Mouse (Mus musculus): ENCODE measurements around the gene Tspan31. TPM values are rescaled to one million over a fixed set of nuclear protein-coding genes. Genes with fewer than 3 reads are reported as not detected.
"Not testable (repeated sequence)": the region's sequence is repeated elsewhere in the genome, so short reads cannot be mapped to it uniquely, and the experiment has no call there.

The Tspan31 gene
- total RNA-seq, 2 experiments from 2014 or later = 62.7 to 65.4 TPM

- DNase-seq (ENCODE audit: low spot score in 2 of 2) = no peak
These were observed 15.0 kb upstream of the Tspan31 start for GRCm38 (mm10) chr10:127085052-127085451.

GRCm38 (mm10) chr10:127083915-127084306 is 13.8 kb upstream of the Tspan31 start:
- no peak for DNase-seq (ENCODE audit: low spot score in 2 of 2)

- DNase-seq (ENCODE audit: low spot score in 2 of 2) = no peak
These were observed 13.3 kb upstream of the Tspan31 start for GRCm38 (mm10) chr10:127083292-127083914.

- DNase-seq (ENCODE audit: low spot score in 2 of 2) = peak in 1 of 2 experiments; percentile 34
These were observed 12.0 kb upstream of the Tspan31 start for GRCm38 (mm10) chr10:127081996-127082620.

- peak in 1 of 2 experiments; percentile 49 for DNase-seq (ENCODE audit: low spot score in 2 of 2)
These were observed 11.1 kb upstream of the Tspan31 start for GRCm38 (mm10) chr10:127080901-127081780.

- DNase-seq (ENCODE audit: low spot score in 2 of 2) = peak in 1 of 2 experiments; percentile 59
These were observed 9.8 kb upstream of the Tspan31 start for GRCm38 (mm10) chr10:127079665-127080391.

GRCm38 (mm10) chr10:127078677-127079575 is 8.9 kb upstream of the Tspan31 start:
- DNase-seq (ENCODE audit: low spot score in 2 of 2) = peak; percentile 75 to 80

- peak in 1 of 2 experiments; percentile 41 for DNase-seq (ENCODE audit: low spot score in 2 of 2)
These were observed 8.1 kb upstream of the Tspan31 start for GRCm38 (mm10) chr10:127078001-127078676.

- peak in 1 of 2 experiments; percentile 27 for DNase-seq (ENCODE audit: low spot score in 2 of 2)
These were observed 7.5 kb upstream of the Tspan31 start for GRCm38 (mm10) chr10:127077515-127077914.

- no peak for DNase-seq (ENCODE audit: low spot score in 2 of 2)
These were observed 6.0 kb upstream of the Tspan31 start for GRCm38 (mm10) chr10:127076082-127076481.

GRCm38 (mm10) chr10:127075651-127076050 is 5.6 kb upstream of the Tspan31 start:
- DNase-seq (ENCODE audit: low spot score in 2 of 2) = no peak

GRCm38 (mm10) chr10:127075080-127075479 is 5.0 kb upstream of the Tspan31 start, which contains the start of gene Agap2:
TSS of gene Agap2 (plus strand) at chr10:127075284.
- no peak for DNase-seq (ENCODE audit: low spot score in 2 of 2)

GRCm38 (mm10) chr10:127073981-127074380 is 3.9 kb upstream of the Tspan31 start:
- no peak for DNase-seq (ENCODE audit: low spot score in 2 of 2)

- DNase-seq (ENCODE audit: low spot score in 2 of 2) = not testable (repeated sequence)
These were observed 2.9 kb upstream of the Tspan31 start for GRCm38 (mm10) chr10:127072969-127073368.

GRCm38 (mm10) chr10:127072270-127072669 is 2.2 kb upstream of the Tspan31 start:
- not testable (repeated sequence) for DNase-seq (ENCODE audit: low spot score in 2 of 2)

- no peak for DNase-seq (ENCODE audit: low spot score in 2 of 2)
These were observed 1.1 kb upstream of the Tspan31 start for GRCm38 (mm10) chr10:127071203-127071602.

GRCm38 (mm10) chr10:127069281-127070189 is 529 bp downstream of the Tspan31 start:
- peak in 1 of 2 experiments; percentile 75 for DNase-seq (ENCODE audit: low spot score in 2 of 2)

GRCm38 (mm10) chr10:127068360-127069038 is 1.6 kb downstream of the Tspan31 start:
- DNase-seq (ENCODE audit: low spot score in 2 of 2) = no peak
